Mouse (Mus musculus): ENCODE results near the gene Csnk2b. TPM values are rescaled to one million over a fixed set of nuclear protein-coding genes. Genes with fewer than 3 reads are reported as not detected.

Csnk2b gene
- polyA plus RNA-seq, 1 experiment from 2014 or later = 281 TPM

DNA sequence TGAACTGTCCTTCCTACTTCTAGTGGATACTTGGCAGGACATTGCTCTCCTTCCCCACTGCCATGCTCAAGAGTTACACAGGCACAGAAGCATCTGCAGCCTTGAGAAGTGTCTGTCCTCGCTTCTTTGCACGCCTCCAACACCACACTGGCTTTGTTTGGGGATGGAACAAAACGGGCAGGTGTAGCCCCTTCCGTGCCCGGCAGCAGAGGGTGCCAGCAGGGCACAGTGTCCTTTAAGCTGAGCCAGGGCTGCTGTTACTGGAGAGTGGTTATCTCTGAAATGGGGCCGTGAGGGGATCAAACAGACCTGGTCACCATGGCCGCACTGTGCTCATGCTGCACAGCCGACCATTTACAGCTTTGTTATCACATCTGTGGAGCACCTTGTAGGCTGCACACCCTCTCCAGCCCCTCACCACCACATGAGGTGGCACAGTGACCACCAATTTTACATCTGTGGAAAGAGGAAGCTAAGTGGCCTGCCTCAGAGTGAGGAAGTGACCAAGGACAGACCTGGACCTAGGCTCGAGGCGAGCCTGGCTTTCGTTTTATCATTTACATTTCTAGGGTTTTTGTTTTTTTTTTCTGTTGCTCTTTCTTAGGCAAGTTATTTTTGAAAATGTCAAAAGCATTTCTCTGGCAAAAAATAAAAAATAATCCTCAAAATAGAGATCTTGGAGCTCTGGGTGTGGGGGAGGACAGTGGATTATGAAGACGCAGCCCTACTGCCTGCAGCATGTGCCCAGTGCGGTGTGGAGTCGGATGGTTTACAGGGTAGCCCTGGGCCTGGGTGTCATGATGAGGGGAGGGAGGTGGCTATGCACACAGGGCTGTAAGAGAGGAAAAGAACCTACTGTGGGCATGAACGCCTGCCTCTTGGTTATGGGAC is 27.1 kb downstream of the Csnk2b start:
- H3K4me1 ChIP-seq = peaks cover 30% of the 10 kb centered on the region
- no peak overlapping the region for H3K4me3 ChIP-seq (replicated peaks)
- H3K36me3 ChIP-seq = peaks cover 78% of the 10 kb centered on the region
- no peak overlapping the region for H3K4me2 ChIP-seq
- no peaks in the 10 kb centered on the region for H3K27me3 ChIP-seq
- no peak overlapping the region for H3K9ac ChIP-seq
- 88% methylated on average over 15 of the region's 15 CpGs for WGBS
- no peaks in the 10 kb centered on the region for H3K9me3 ChIP-seq (replicated peaks)
- ATAC-seq (replicated peaks; ENCODE audit: low FRiP score) = no peak
- no peak overlapping the region for H3K27ac ChIP-seq

DNA sequence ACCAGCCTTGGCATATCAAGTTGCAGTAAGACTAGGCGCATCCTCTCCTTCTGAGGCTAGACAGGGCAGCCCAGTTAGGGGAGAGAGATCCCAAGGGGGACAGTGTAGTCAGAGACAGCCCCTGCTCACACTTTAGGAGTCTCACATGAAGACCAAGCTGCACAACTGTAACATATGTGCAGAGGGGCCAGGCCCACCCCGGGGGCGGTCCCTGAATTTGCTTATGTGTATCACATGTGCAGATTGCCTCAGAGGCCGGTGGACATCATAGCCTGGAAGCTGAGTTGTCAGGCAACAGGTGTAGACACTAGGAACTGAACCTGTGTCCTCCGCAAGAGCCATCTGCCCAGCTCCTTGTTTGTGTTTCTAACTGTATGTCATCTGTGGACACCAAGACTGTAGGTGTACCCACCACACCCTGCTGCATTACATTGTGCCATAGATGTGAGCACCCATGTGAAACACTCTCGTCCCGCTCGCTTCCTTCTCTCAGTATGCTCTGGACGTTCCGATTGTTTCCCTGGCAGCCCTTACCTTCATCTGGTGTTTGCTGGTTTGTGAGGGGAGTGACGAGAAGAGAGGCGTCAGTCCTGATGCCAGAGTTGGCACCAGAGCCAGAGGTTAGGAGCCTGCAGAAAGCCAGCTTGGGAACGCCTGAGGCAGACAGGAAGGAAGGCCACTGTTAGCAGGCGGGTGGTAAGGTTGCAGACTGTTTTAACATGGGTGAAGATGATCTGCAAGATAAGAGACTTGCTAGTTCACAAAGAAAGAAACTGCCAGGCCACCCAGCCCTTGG is 29.3 kb downstream of the Csnk2b start:
- no peaks in the 10 kb centered on the region for H3K9me3 ChIP-seq (replicated peaks)
- WGBS = 80% methylated on average over 14 of the region's 14 CpGs
- peaks cover 27% of the 10 kb centered on the region for H3K4me1 ChIP-seq
- no peak for ATAC-seq (replicated peaks; ENCODE audit: low FRiP score)
- no peak overlapping the region for H3K4me2 ChIP-seq
- H3K9ac ChIP-seq = no peak overlapping the region
- H3K27ac ChIP-seq = 0 out of 2 replicates have a peak overlapping the region, but pooled peaks have one; percentile 13
- H3K27me3 ChIP-seq = no peaks in the 10 kb centered on the region
- H3K4me3 ChIP-seq (replicated peaks) = no peak overlapping the region
- peaks cover 58% of the 10 kb centered on the region for H3K36me3 ChIP-seq

DNA sequence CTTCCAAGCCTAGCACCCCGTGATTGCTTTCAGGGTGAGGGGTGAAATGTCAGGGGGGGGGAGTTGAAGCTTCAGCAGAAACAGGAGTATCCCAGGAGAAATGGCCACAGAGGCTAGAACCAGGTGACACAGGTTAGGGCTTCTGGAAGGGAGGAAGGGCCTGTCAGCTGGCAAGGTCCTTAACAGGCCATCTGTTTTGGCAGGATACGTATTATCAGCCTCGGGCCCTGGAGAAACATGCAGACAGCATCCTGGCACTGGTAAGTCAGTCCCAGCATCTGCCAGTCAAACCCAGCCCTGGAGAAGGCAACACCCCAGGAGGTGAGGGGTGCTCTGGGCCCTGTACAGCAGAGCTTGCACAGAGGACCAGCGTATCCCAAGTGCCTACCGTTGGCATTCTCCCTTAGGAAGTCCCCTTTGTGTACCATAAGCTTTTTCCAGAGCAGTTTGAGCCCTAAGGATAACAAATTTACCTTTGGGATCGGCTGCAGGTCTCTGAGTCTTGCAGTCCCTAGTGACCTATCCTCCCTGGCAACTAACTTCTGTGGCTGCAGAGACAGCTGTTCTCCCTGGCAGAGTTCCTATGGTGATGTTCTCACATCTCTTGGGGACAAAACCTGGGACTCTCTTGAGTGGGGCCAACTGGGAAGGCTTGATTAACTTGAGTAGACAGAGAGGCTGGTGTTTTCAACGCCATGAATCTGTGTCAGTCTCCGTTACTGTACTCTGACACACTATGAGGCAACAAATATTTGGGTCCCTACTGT is 31.5 kb downstream of the Csnk2b start:
- WGBS = 66% methylated on average over 8 of the region's 8 CpGs
- no peak for ATAC-seq (replicated peaks; ENCODE audit: low FRiP score)

DNA sequence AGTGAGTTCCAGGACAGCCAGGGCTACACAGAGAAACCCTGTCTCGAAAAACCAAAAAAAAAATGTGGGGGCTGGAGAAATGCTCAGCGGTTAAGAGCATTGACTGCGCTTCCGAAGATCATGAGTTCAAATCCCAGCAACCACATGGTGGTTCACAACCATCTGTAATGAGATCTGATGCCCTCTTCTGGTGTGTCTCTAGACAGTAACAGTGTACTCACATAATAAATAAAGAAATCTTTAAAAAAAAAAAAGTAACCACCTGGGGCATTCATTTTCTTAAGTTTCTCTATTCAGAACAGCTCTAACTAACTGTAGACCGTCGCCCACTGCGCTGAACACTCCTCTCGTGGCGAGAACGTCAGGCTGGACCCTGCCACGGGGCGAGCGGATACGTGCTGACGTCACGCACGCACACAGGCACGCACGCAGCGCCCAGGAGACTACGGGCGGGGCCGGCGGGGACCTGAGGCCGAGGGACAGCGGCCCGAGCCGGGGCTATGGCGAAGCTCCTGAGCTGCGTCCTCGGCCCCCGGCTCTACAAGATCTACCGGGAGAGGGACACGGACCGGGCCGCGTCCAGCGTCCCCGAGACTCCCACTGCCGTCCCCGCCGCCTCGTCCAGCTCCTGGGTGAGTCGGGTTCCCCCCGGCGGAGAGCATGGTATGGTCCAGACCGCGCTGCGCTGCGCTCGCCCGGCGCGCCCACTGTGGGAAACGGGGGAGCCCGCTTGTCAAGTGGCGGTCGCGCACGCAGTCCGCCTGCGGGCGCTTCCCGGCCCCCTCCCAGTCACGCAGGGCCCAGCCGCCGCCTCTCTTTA is 32.8 kb downstream of the Csnk2b start, which contains the start of gene Abhd16a:
Gene Abhd16a (plus strand): TSS at position 439 of the 820 bp plus-strand sequence.
- ATAC-seq (replicated peaks; ENCODE audit: low FRiP score) = peak; percentile 97
- WGBS = 3% methylated on average over 67 of the region's 67 CpGs
- Histone ChIP-seq H3K36me3 (peaks cover 26% of the 10 kb centered on the region), H3K4me2 (peak within 1 kb of the TSS; percentile 73), H3K27ac (peak within 1 kb of the TSS; percentile 98), H3K27me3 (no peaks in the 10 kb centered on the region), H3K4me1 (peaks cover 22% of the 10 kb centered on the region), H3K4me3 (replicated peaks) (peak within 1 kb of the TSS; percentile 76), H3K9me3 (replicated peaks) (no peaks in the 10 kb centered on the region), H3K9ac (peak within 1 kb of the TSS; percentile 81)

More for the DNA sequence above, 31.5 kb downstream of the Csnk2b start:
- Histone ChIP-seq H3K27me3 (no peaks in the 10 kb centered on the region), H3K36me3 (peaks cover 38% of the 10 kb centered on the region), H3K4me3 (replicated peaks) (peak overlapping the region; percentile 76), H3K9me3 (replicated peaks) (no peaks in the 10 kb centered on the region), H3K4me1 (peaks cover 22% of the 10 kb centered on the region), H3K4me2 (peak overlapping the region; percentile 73), H3K27ac (peak overlapping the region; percentile 98; the same call in 1 of the 2 replicates), H3K9ac (peak overlapping the region; percentile 81)

DNA sequence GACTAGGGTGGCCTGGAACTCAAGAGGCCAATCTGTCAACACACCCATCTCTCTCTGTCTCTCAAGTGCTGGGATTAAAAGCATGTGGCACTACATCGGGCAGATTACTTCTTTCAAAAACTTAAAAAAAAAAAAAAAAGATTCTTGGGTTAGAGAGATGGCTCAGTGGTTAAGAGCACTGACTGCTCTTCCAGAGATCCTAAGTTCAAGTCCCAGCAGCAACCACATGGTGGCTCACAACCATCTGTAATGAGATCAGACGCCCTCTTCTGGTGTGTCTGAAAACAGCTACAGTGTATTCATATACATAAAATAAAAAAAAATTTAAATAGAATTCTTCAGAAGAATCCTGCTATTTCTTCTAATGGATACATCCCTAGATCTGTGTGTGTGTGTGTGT is 33.7 kb downstream of the Csnk2b start:
- Histone ChIP-seq H3K4me3 (replicated peaks) (no peak overlapping the region), H3K4me2 (no peak overlapping the region), H3K27me3 (no peaks in the 10 kb centered on the region), H3K36me3 (peaks cover 18% of the 10 kb centered on the region), H3K9me3 (replicated peaks) (no peaks in the 10 kb centered on the region), H3K9ac (no peak overlapping the region), H3K27ac (no peak overlapping the region), H3K4me1 (peaks cover 22% of the 10 kb centered on the region)
- ATAC-seq (replicated peaks; ENCODE audit: low FRiP score) = no peak
- 53% methylated on average over 2 of the region's 2 CpGs for WGBS

DNA sequence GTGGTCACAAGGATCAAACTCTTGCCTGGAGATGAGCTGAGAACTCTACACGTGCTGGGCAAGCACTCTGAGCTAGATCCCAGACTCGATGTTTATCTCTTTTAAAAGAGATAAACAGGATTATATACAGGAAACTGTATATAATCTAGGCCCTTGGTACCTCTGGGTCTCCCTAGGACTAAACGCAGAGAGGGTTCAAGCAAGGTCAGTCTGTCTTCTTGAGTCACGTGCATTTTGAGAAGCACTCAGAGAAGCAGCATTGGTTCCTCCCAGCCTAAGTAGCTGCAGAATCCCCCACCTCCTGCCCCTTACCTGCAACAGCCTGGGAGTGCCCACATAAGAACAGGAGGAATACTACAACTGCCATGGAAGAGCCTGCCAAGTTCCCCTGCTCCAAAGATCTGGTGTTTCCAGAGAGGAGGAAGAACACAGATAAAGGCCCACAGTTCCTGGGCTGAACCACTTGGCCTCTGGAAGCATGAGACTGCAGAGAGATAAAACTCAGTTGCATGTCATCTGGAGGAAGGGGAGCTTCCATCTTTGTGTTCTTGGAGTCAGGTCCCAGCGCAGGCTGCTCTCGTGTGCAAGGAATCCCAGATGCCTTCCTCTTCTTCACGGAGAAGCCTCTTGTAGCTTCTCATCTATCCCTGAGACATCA is 36.5 kb downstream of the Csnk2b start, which contains the start of gene Ly6g6f:
Gene Ly6g6f (minus strand): TSS at position 403 of the 658 bp plus-strand sequence.
- H3K27ac ChIP-seq = no peak within 1 kb of the TSS
- H3K27me3 ChIP-seq = no peaks in the 10 kb centered on the region
- H3K9me3 ChIP-seq (replicated peaks) = no peaks in the 10 kb centered on the region
- H3K9ac ChIP-seq = no peak within 1 kb of the TSS
- no peaks in the 10 kb centered on the region for H3K36me3 ChIP-seq
- no peak within 1 kb of the TSS for H3K4me3 ChIP-seq (replicated peaks)
- peaks cover 7% of the 10 kb centered on the region for H3K4me1 ChIP-seq
- WGBS = 77% methylated on average over 7 of the region's 7 CpGs
- ATAC-seq (replicated peaks; ENCODE audit: low FRiP score) = no peak
- H3K4me2 ChIP-seq = no peak within 1 kb of the TSS

DNA sequence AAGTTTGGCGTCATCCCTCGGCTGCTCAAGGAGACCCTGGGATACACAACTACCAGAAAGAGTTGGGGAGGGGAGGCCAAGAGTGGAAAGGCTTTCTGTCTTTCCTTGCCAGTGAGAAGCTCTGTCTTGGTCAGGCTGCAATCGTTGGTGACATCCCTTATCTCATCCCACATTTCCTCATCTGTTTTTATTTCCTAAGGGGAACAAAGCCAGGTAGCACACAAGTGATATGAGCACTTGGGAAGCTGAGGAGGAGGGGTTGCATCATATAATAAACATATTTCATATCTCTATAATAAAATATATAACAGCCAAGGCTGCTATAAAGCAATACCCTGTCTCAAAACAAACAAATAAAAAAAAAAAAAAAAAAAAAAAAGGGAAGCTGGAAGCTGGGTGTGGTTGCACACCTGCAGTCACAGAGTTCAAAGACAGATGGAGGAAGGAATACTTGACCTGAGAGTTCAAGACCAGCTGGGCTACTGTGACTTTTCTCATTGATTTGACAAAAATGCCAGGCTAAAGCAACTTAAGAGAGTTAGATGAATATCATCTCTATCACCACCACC is 37.8 kb downstream of the Csnk2b start:
- H3K4me2 ChIP-seq = no peak overlapping the region
- no peak overlapping the region for H3K4me3 ChIP-seq (replicated peaks)
- H3K36me3 ChIP-seq = no peaks in the 10 kb centered on the region
- no peaks in the 10 kb centered on the region for H3K27me3 ChIP-seq
- no peak overlapping the region for H3K9ac ChIP-seq
- H3K9me3 ChIP-seq (replicated peaks) = no peaks in the 10 kb centered on the region
- 72% methylated on average over 3 of the region's 3 CpGs for WGBS
- H3K4me1 ChIP-seq = 0 out of 2 replicates have a peak, but pooled peaks cover 4% of the 10 kb centered on the region
- no peak overlapping the region for H3K27ac ChIP-seq
- no peak for ATAC-seq (replicated peaks; ENCODE audit: low FRiP score)

DNA sequence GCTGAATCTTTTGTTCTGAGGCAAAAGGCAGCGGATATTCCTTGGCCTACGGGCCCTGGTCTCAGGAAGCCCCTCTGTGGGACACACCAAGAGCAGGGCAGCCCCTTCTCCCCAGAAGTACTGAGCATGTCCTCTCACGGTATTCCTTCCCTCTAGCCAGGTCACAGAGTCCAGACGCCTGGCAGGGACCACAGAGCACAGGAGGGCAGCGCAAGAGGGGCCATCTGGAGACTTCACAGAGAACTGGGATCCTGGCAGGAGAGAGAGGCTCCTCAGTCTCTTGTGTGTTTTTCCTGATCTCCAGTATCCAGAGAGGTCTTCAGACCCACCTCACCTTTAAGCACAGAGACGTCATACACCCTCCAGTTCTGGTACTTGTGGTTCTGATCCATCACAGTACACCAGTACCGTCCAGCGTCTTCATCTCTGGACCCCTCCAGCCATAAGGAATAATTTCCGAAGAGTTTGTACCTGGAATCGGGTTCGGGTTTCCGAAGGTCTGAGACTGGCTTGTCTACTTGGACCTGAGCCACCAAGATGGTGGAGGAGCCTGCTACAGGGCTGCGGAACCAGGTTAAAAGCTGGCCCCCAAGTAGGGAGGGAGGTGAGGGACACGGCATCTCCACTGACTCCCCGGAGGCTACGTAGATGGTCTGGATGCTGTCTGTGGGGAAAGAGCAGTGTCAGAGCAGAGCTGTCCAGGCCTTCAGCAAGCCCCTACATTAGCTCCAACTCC is 38.8 kb downstream of the Csnk2b start:
- H3K4me2 ChIP-seq = no peak overlapping the region
- peaks cover 8% of the 10 kb centered on the region; the same call in 1 of the 2 replicates for H3K4me1 ChIP-seq
- ATAC-seq (replicated peaks; ENCODE audit: low FRiP score) = no peak
- H3K27me3 ChIP-seq = no peaks in the 10 kb centered on the region
- no peak overlapping the region for H3K9ac ChIP-seq
- 86% methylated on average over 16 of the region's 16 CpGs for WGBS
- no peak overlapping the region for H3K27ac ChIP-seq
- no peak overlapping the region for H3K4me3 ChIP-seq (replicated peaks)
- H3K36me3 ChIP-seq = no peaks in the 10 kb centered on the region
- H3K9me3 ChIP-seq (replicated peaks) = no peaks in the 10 kb centered on the region

DNA sequence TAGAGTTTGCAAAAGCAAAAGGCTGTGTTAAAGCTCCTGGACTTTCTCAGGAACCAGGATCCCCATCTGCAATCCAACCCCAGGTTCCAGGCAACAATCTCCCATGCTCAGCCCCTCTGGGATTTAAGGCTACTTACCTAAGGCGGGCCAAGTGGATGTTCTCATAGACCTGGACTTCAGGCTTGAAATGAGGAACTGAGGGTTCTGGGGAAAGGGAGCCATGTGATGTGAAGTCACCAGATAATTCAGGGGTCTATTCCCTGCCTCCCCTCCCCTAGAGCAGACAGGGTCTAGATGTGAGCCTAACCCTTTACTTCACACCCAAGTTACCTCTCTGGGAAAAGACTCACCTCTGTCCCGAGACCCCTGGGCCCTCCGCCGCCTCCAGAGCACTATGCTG is 41.1 kb downstream of the Csnk2b start:
- Histone ChIP-seq H3K27ac (no peak overlapping the region), H3K36me3 (no peaks in the 10 kb centered on the region), H3K4me1 (peaks cover 26% of the 10 kb centered on the region), H3K9ac (no peak overlapping the region), H3K4me2 (no peak overlapping the region), H3K4me3 (replicated peaks) (no peak overlapping the region), H3K27me3 (no peaks in the 10 kb centered on the region), H3K9me3 (replicated peaks) (no peaks in the 10 kb centered on the region)
- ATAC-seq (replicated peaks; ENCODE audit: low FRiP score) = no peak
- 80% methylated on average over 4 of the region's 4 CpGs for WGBS

DNA sequence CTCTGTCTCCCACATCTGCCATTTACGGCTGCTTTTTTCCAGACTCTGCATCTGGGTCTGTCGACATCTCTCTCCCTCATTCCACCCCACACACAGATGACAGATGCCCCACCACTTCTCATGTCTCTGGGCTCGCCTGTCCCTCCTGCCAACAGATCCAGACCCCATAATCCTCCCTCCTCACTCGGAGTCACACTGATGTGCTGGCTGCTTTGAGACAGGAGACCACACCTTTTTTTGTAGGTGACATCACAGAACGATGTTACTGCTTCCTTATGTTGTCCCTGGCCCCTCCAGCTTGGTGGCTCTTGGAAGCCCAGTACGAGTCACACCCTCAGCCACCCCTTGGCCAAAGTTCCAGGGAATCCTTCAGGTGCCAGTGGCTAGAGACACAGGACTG is 41.6 kb downstream of the Csnk2b start:
- Histone ChIP-seq H3K36me3 (no peaks in the 10 kb centered on the region), H3K9me3 (replicated peaks) (no peaks in the 10 kb centered on the region), H3K4me3 (replicated peaks) (no peak overlapping the region), H3K4me1 (peaks cover 26% of the 10 kb centered on the region), H3K27me3 (no peaks in the 10 kb centered on the region), H3K4me2 (no peak overlapping the region), H3K27ac (no peak overlapping the region), H3K9ac (no peak overlapping the region)
- ATAC-seq (replicated peaks; ENCODE audit: low FRiP score) = no peak
- 40% methylated on average over 6 of the region's 6 CpGs for WGBS
